Mouse (Mus musculus): Measurements from ENCODE around the gene Plp2.

DNA sequence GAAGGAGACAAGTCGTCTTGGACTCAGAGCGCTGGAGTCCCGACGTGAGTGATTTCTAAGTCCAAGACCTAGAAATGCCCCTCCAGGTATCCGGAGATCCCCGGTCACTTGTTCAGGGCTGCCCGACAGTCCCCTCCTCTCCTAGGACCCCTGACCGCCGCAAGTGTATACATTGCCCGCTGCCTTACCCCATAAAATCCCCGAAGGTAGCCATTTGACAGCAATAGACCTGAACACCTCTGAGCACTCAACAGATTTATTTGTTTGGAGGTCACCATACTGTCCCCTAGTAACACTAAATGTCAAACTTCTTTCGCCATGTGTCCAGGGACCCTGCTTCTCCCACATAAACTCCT is 8.8 kb upstream of the Plp2 start:
- TF ChIP-seq EP300 (IDR thresholded peaks at IDR 0.05; ENCODE audit: low read depth) (no peak), CTCF (IDR thresholded peaks at IDR 0.05; ENCODE audit: low read depth) (no peak)
